Mouse (Mus musculus): Measurements from ENCODE around the gene Srcap. TPM values are rescaled to one million over a fixed set of nuclear protein-coding genes. Genes with fewer than 3 reads are reported as not detected.

Srcap gene
- polyA plus RNA-seq, 1 experiment from 2014 or later, result 51.3 TPM

DNA sequence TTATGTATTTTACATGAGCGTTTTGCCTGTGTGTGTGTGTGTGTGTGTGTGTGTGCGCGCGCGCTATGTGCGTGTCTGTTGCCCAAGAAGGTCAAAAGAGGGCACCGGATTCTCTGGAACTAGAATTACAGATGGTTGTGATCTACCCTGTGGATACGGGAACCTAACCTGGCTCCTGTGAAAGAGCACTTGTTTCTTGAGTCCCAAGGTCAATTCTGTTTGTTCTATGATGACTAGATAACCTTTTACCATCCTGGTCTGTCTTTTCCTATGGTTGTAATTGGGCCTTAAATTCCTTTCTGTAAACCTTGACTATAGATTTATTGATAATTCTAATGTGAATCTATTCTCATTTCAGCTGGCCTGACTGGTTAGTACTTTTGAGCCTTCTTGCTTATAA lies 39.8 kb downstream of the Srcap start:
- 97% methylated on average over 8 of the region's 8 CpGs for WGBS
- Histone ChIP-seq H3K9me3 (no peaks in the 10 kb centered on the region), H3K36me3 (peaks cover 76% of the 10 kb centered on the region), H3K4me2 (no peak overlapping the region), H3K9ac (no peak overlapping the region), H3K27me3 (no peaks in the 10 kb centered on the region), H3K4me3 (no peak overlapping the region), H3K27ac (no peak overlapping the region), H3K4me1 (replicated peaks) (no peaks in the 10 kb centered on the region)
- ATAC-seq (ENCODE audit: low FRiP score), result no peak

DNA sequence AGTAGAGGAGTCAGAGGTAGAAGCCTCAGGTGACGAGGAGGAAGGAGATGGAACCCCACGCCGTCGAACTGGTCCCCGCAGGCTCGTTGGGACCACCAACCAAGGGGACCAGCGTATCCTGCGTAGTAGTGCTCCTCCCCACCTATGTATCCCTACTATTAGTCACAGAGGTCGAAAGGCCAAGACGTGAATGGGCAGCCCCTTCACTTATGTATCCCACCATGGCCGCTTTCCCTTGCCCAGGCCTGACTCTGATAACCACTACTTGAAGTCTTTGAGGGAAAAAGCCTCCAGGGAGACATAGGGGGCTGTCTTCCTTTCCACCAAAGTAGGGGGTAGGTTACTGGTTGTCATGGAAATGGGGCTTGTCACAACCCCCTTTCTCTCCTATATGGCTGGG lies 48.8 kb downstream of the Srcap start:
- no peaks in the 10 kb centered on the region for H3K27me3 ChIP-seq
- no peak overlapping the region for H3K27ac ChIP-seq
- no peaks in the 10 kb centered on the region for H3K4me1 ChIP-seq (replicated peaks)
- H3K9me3 ChIP-seq, result no peaks in the 10 kb centered on the region
- H3K4me3 ChIP-seq, result no peak overlapping the region
- no peak for ATAC-seq (ENCODE audit: low FRiP score)
- H3K4me2 ChIP-seq, result no peak overlapping the region
- WGBS, result 93% methylated on average over 11 of the region's 11 CpGs
- peaks cover 85% of the 10 kb centered on the region for H3K36me3 ChIP-seq
- no peak overlapping the region for H3K9ac ChIP-seq

DNA sequence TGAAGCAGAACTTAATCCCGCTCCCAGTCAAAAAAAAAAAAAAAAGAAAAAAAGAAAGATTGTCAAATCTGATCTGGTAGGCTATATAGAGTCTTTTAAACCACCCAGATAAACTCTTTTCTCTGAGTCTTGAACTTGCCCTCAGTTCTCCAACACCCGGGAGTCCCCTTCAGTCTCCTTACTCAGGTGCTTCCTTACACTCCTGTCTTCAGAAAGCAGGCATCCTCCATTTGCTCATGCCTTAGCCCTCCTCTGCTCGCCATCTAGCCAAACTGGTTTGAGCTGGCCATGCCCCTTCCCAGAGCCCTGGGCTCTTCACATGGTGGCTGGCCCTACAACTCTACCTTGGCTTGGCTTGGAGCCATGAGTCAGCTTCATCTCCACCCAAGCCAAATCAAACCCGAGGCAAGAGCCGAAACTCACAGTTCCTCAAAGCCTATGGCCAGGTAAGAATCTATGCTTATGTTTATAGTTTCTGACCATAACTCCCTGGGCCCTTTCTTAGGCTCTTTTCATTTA lies 49.6 kb downstream of the Srcap start, which contains the start of gene Tmem265:
Tmem265 (plus strand) TSS at position 51 of the 519 bp plus-strand sequence.
- H3K4me3 ChIP-seq, result no peak within 1 kb of the TSS
- no peaks in the 10 kb centered on the region for H3K4me1 ChIP-seq (replicated peaks)
- H3K4me2 ChIP-seq, result no peak within 1 kb of the TSS
- ATAC-seq (ENCODE audit: low FRiP score), result no peak
- H3K27ac ChIP-seq, result no peak within 1 kb of the TSS
- 94% methylated on average over 5 of the region's 5 CpGs for WGBS
- no peaks in the 10 kb centered on the region for H3K9me3 ChIP-seq
- peaks cover 84% of the 10 kb centered on the region for H3K36me3 ChIP-seq
- H3K9ac ChIP-seq, result no peak within 1 kb of the TSS
- H3K27me3 ChIP-seq, result no peaks in the 10 kb centered on the region

GRCm38 (mm10) chr7:127564381-127565150 lies 52.8 kb downstream of the Srcap start:
- no peak for ATAC-seq (ENCODE audit: low FRiP score)
- Histone ChIP-seq H3K27ac (no peak overlapping the region), H3K27me3 (no peaks in the 10 kb centered on the region), H3K36me3 (peaks cover 71% of the 10 kb centered on the region), H3K4me1 (replicated peaks) (no peaks in the 10 kb centered on the region), H3K9me3 (no peaks in the 10 kb centered on the region), H3K4me2 (no peak overlapping the region), H3K4me3 (no peak overlapping the region), H3K9ac (no peak overlapping the region)
- 77% methylated on average over 6 of the region's 6 CpGs for WGBS

DNA sequence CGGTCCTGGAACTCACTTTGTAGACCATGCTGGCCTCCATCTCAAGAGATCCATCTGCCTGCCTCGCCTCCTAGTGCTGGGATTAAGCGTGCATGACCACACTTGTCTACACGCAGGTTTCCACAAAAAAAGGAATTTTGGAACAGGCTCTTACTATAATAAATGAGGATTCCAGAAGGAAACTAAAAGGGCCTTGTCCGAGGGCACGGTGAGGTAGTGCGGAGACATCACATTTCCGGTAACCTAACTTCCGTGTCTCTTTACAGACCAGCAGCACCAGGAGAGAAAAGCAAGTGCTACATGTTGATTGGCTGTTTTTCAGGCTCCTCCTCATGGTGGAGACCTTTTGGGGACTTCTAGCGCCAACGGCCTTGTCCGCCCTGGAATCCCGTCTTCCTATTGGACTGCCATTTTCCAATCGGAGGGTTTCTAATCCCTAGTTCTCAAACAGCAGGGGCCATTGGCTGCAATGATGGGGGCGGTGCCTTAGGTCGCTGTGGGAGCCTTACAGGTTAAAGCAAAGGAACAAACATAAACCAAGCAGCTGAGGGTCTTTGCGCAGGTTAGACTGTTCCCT lies 61.2 kb downstream of the Srcap start, which contains the start of gene Phkg2:
Phkg2 (plus strand) TSS at position 446 of the 577 bp plus-strand sequence.
- H3K9me3 ChIP-seq, result no peaks in the 10 kb centered on the region
- peak within 1 kb of the TSS; percentile 87 for H3K27ac ChIP-seq
- ATAC-seq (ENCODE audit: low FRiP score), result peak; percentile 99
- no peaks in the 10 kb centered on the region for H3K27me3 ChIP-seq
- peak within 1 kb of the TSS; percentile 96 for H3K4me2 ChIP-seq
- H3K36me3 ChIP-seq, result peaks cover 24% of the 10 kb centered on the region
- H3K4me3 ChIP-seq, result peak within 1 kb of the TSS; percentile 86
- H3K4me1 ChIP-seq (replicated peaks), result peaks cover 33% of the 10 kb centered on the region
- H3K9ac ChIP-seq, result peak within 1 kb of the TSS; percentile 93
- WGBS, result 1% methylated on average over 17 of the region's 17 CpGs

GRCm38 (mm10) chr7:127573503-127574008 lies 61.8 kb downstream of the Srcap start:
- ATAC-seq (ENCODE audit: low FRiP score), result peak; percentile 16; the same call in 1 of the 2 replicates
- WGBS, result 2% methylated on average over 18 of the region's 28 CpGs
- no peaks in the 10 kb centered on the region for H3K9me3 ChIP-seq

GRCm38 (mm10) chr7:127574115-127574514 lies 62.3 kb downstream of the Srcap start:
- Histone ChIP-seq H3K36me3 (peaks cover 27% of the 10 kb centered on the region), H3K27me3 (no peaks in the 10 kb centered on the region), H3K4me1 (replicated peaks) (peaks cover 33% of the 10 kb centered on the region), H3K27ac (peak overlapping the region; percentile 80; the same call in 1 of the 2 replicates), H3K9me3 (no peaks in the 10 kb centered on the region), H3K9ac (peak overlapping the region; percentile 93), H3K4me2 (peak overlapping the region; percentile 96), H3K4me3 (peak overlapping the region; percentile 86)
- 27% methylated on average over 7 of the region's 7 CpGs for WGBS
- no peak for ATAC-seq (ENCODE audit: low FRiP score)

More at GRCm38 (mm10) chr7:127573503-127574008, 61.8 kb downstream of the Srcap start:
- Histone ChIP-seq H3K36me3 (peaks cover 28% of the 10 kb centered on the region), H3K27me3 (no peaks in the 10 kb centered on the region), H3K4me1 (replicated peaks) (peaks cover 33% of the 10 kb centered on the region), H3K9ac (peak overlapping the region; percentile 93), H3K4me3 (peak overlapping the region; percentile 86), H3K27ac (peak overlapping the region; percentile 80), H3K4me2 (peak overlapping the region; percentile 96)

DNA sequence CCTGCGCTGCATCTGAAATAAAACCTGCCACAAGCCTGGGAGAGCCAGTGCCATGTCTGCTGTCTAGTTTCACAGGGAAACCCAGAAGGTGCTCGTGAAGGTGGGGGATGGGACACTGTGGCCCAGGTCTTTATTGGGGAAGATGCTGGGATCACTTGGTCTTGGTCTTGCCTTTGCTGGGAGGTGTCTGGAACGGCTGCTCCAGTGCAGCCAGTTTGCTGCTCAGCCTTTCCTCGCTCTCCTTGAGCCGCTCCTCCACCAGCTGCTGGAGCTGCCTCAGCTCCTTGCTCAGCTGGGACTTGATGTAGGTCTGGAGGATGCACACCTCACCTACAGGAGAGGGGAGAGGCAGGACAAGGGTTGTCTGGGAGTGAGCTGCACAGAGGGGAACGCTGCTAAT lies 71.5 kb downstream of the Srcap start:
- peaks cover 71% of the 10 kb centered on the region for H3K36me3 ChIP-seq
- H3K4me2 ChIP-seq, result no peak overlapping the region
- WGBS, result 95% methylated on average over 6 of the region's 6 CpGs
- H3K9me3 ChIP-seq, result no peaks in the 10 kb centered on the region
- H3K9ac ChIP-seq, result no peak overlapping the region
- H3K27me3 ChIP-seq, result no peaks in the 10 kb centered on the region
- peaks cover 14% of the 10 kb centered on the region for H3K4me1 ChIP-seq (replicated peaks)
- no peak overlapping the region for H3K27ac ChIP-seq
- no peak overlapping the region for H3K4me3 ChIP-seq
- no peak for ATAC-seq (ENCODE audit: low FRiP score)

DNA sequence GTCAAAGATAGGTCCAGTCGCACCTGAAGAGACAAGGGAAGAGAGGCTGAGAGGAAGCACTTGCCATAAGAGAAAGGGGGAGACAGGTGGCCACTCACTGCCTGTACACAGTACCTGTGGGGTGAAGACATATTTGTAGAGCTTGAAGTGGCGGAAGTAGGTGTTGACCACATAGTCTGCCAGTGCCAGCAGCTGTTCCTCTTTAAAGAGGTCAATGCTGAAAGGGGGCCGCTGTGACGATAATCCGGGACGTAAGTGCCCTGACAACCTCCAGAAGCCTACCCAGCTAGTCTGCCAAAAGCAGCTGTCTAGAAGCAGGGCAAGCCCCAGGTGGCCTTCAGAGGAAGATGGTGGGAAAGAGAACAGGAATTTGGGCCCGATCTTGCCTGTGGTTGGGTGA lies 73.2 kb downstream of the Srcap start:
- ATAC-seq (ENCODE audit: low FRiP score), result no peak
- H3K9me3 ChIP-seq, result no peaks in the 10 kb centered on the region
- no peak overlapping the region for H3K4me3 ChIP-seq
- peaks cover 24% of the 10 kb centered on the region for H3K4me1 ChIP-seq (replicated peaks)
- no peak overlapping the region for H3K4me2 ChIP-seq
- H3K9ac ChIP-seq, result no peak overlapping the region
- no peaks in the 10 kb centered on the region for H3K27me3 ChIP-seq
- H3K27ac ChIP-seq, result no peak overlapping the region
- WGBS, result 91% methylated on average over 7 of the region's 7 CpGs
- H3K36me3 ChIP-seq, result peaks cover 62% of the 10 kb centered on the region

GRCm38 (mm10) chr7:127586149-127586548 lies 74.4 kb downstream of the Srcap start:
- Histone ChIP-seq H3K36me3 (peaks cover 63% of the 10 kb centered on the region), H3K4me3 (no peak overlapping the region), H3K9me3 (no peaks in the 10 kb centered on the region), H3K9ac (no peak overlapping the region), H3K27ac (no peak overlapping the region), H3K4me2 (no peak overlapping the region), H3K27me3 (no peaks in the 10 kb centered on the region), H3K4me1 (replicated peaks) (peaks cover 24% of the 10 kb centered on the region)
- ATAC-seq (ENCODE audit: low FRiP score), result no peak
- 90% methylated on average over 6 of the region's 6 CpGs for WGBS

DNA sequence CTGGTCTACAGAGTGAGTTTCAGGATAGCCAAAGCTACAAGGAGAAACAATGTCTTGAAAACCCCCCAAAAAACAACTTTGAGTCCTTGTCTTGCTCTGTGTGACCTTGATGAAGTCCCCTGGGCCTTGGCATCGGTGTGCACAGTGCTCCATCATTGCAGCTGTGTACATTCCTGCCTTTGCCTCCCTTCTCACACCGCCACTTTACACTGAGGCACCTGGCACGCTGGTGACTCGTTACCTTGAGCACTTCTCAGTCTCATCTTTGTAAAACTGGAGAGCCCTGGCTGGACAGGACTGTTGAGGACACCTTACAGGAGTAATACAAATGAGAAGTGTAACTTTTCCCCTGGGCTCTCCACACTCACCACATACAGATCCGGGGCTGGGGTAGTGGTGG lies 75.4 kb downstream of the Srcap start:
- Histone ChIP-seq H3K4me2 (peak overlapping the region; percentile 91), H3K9ac (peak overlapping the region; percentile 69), H3K36me3 (peaks cover 63% of the 10 kb centered on the region), H3K4me3 (peak overlapping the region; percentile 88; the same call in 1 of the 2 replicates), H3K27me3 (no peaks in the 10 kb centered on the region), H3K4me1 (replicated peaks) (peaks cover 24% of the 10 kb centered on the region), H3K9me3 (no peaks in the 10 kb centered on the region), H3K27ac (no peak overlapping the region)
- 78% methylated on average over 5 of the region's 5 CpGs for WGBS
- ATAC-seq (ENCODE audit: low FRiP score), result no peak

Data from hindbrain, embryonic 13.5 days (tissue).